Mouse (Mus musculus): Measurements from ENCODE around the gene Fn1. TPM values are rescaled to one million over a fixed set of nuclear protein-coding genes. Genes with fewer than 3 reads are reported as not detected.
A peak's percentile ranks its signal among the peaks of the same experiment; 100 is the strongest.

Fn1 gene
- polyA plus RNA-seq, 1 experiment from 2014 or later, result 39.5 TPM

DNA sequence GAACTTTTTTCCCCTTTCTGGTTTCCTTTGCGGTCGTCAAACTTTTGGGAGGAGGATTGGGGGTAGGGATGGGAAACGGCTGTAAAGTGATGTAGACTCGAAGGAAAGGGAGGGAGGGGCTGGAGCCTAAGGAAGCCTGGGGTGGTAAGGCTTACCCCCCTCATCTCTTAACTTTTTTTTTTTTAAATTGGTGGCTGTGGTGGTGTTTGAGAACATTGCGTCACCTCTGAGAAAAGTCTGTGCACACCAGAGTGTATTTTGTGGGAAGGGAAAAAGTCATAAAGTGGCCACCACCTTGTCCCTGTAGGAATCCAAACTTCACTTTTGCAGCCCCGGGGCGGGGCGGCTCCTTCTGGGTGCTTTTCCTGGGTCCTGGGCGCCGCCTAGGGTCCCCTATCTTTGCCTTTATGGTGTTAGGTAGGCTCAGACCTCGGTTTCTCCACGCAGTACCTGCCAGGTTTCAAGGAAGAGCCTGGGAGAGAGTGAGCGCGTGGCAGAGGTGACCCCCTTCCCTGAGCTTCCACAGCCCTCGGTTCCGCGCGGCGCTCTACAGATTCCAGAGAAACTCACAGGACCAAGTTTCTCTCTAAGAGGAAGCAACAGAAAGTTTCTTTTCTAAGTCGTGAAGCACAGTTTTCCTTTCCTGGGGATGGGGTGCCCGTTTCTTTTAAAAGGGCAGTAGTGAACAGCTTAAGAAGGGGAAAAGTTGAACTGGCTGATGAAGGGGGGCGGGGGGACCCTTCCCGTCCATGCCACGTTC lies 580 bp upstream of the Fn1 start:
- Histone ChIP-seq H3K9ac (peak overlapping the region; percentile 58), H3K36me3 (replicated peaks; ENCODE audit: control insufficient read depth, insufficient read depth) (no peaks in the 10 kb centered on the region), H3K4me2 (replicated peaks) (peak overlapping the region; percentile 90), H3K27me3 (ENCODE audit: control insufficient read depth, insufficient read depth, low read length) (peaks cover 16% of the 10 kb centered on the region), H3K9me3 (ENCODE audit: control insufficient read depth, low read length) (no peaks in the 10 kb centered on the region), H3K4me3 (replicated peaks; ENCODE audit: low read length) (peak overlapping the region; percentile 60), H3K4me1 (replicated peaks; ENCODE audit: control insufficient read depth, insufficient read depth, low read length) (peaks cover 9% of the 10 kb centered on the region; the same call in 1 of the 2 replicates), H3K27ac (0 out of 2 replicates have a peak overlapping the region, but pooled peaks have one; percentile 34)
- DNase-seq (ENCODE audit: low spot score), result no peak
- peak; percentile 21; the same call in 1 of the 2 replicates for ATAC-seq (ENCODE audit: low FRiP score)
- 0% methylated on average over 24 of the region's 24 CpGs for WGBS

GRCm38 (mm10) chr1:71651828-71652227 lies 1.2 kb downstream of the Fn1 start:
- H3K36me3 ChIP-seq (replicated peaks; ENCODE audit: control insufficient read depth, insufficient read depth), result no peaks in the 10 kb centered on the region
- DNase-seq (ENCODE audit: low spot score) (no peak), ATAC-seq (ENCODE audit: low FRiP score) (no peak)
- peak overlapping the region; percentile 90; the same call in 1 of the 2 replicates for H3K4me2 ChIP-seq (replicated peaks)
- no peak overlapping the region for H3K27ac ChIP-seq
- 53% methylated on average over 1 of the region's 1 CpGs for WGBS
- peaks cover 9% of the 10 kb centered on the region; the same call in 1 of the 2 replicates for H3K4me1 ChIP-seq (replicated peaks; ENCODE audit: control insufficient read depth, insufficient read depth, low read length)
- no peaks in the 10 kb centered on the region for H3K9me3 ChIP-seq (ENCODE audit: control insufficient read depth, low read length)
- peak overlapping the region; percentile 60; the same call in 1 of the 2 replicates for H3K4me3 ChIP-seq (replicated peaks; ENCODE audit: low read length)
- H3K27me3 ChIP-seq (ENCODE audit: control insufficient read depth, insufficient read depth, low read length), result peaks cover 16% of the 10 kb centered on the region
- no peak overlapping the region for H3K9ac ChIP-seq

DNA sequence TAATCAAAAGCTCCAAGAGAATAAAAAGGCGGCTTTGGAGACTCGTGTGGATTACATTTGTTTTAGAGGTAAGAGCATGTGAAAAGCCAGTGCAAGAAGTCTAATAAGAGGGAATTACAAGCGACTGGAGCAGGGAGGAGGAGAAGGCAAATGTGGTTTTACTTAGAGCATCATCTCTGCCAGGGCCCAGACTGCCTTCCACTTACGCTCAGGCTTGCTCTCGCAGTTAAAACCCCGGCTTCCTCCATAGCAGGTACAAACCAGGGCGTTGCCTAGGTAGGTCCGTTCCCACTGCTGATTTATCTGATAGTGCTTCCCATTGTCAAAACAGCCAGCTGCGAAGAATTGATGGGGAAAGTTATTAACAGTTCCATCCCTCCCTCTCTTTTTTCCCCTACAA lies 1.7 kb downstream of the Fn1 start:
- H3K4me2 ChIP-seq (replicated peaks), result peak overlapping the region; percentile 90
- H3K9ac ChIP-seq, result no peak overlapping the region
- WGBS, result 53% methylated on average over 9 of the region's 9 CpGs

GRCm38 (mm10) chr1:71650741-71651140 lies 2.3 kb downstream of the Fn1 start:
- no peaks in the 10 kb centered on the region for H3K36me3 ChIP-seq (replicated peaks; ENCODE audit: control insufficient read depth, insufficient read depth)
- H3K27ac ChIP-seq, result no peak overlapping the region
- DNase-seq (ENCODE audit: low spot score), result no peak
- peak overlapping the region; percentile 90 for H3K4me2 ChIP-seq (replicated peaks)
- no peak overlapping the region for H3K4me3 ChIP-seq (replicated peaks; ENCODE audit: low read length)
- peaks cover 16% of the 10 kb centered on the region for H3K27me3 ChIP-seq (ENCODE audit: control insufficient read depth, insufficient read depth, low read length)
- H3K4me1 ChIP-seq (replicated peaks; ENCODE audit: control insufficient read depth, insufficient read depth, low read length), result peaks cover 9% of the 10 kb centered on the region; the same call in 1 of the 2 replicates
- no peak for ATAC-seq (ENCODE audit: low FRiP score)
- H3K9me3 ChIP-seq (ENCODE audit: control insufficient read depth, low read length), result no peaks in the 10 kb centered on the region
- 25% methylated on average over 6 of the region's 6 CpGs for WGBS
- no peak overlapping the region for H3K9ac ChIP-seq

More for the DNA sequence above, 1.7 kb downstream of the Fn1 start:
- no peaks in the 10 kb centered on the region for H3K9me3 ChIP-seq (ENCODE audit: control insufficient read depth, low read length)
- no peak for ATAC-seq (ENCODE audit: low FRiP score)
- H3K27ac ChIP-seq, result no peak overlapping the region
- peaks cover 9% of the 10 kb centered on the region; the same call in 1 of the 2 replicates for H3K4me1 ChIP-seq (replicated peaks; ENCODE audit: control insufficient read depth, insufficient read depth, low read length)
- H3K27me3 ChIP-seq (ENCODE audit: control insufficient read depth, insufficient read depth, low read length), result peaks cover 16% of the 10 kb centered on the region
- no peak for DNase-seq (ENCODE audit: low spot score)
- no peaks in the 10 kb centered on the region for H3K36me3 ChIP-seq (replicated peaks; ENCODE audit: control insufficient read depth, insufficient read depth)
- peak overlapping the region; percentile 60; the same call in 1 of the 2 replicates for H3K4me3 ChIP-seq (replicated peaks; ENCODE audit: low read length)

DNA sequence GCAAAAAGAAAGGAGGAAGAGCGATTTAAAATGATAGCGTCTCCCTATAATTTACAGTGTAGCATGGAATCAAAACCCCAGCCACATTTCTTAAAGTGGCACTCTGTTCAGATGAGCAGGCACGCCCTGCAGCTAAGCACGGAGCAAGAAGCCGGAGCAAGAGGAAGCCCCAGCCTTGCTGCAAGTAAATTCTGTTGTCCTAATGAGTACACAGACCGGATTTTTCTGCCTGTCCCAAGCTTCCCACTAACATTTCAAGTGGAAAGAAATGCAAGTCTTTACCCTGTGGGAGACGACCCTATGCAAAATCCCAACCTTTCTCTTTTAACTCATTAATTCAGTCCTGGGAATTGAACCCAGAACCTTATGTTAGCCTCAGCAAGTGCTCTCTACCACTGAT lies 4.8 kb downstream of the Fn1 start:
- ATAC-seq (ENCODE audit: low FRiP score), result no peak
- Histone ChIP-seq H3K4me2 (replicated peaks) (no peak overlapping the region), H3K36me3 (replicated peaks; ENCODE audit: control insufficient read depth, insufficient read depth) (peaks cover 5% of the 10 kb centered on the region; the same call in 1 of the 2 replicates), H3K9me3 (ENCODE audit: control insufficient read depth, low read length) (no peaks in the 10 kb centered on the region), H3K4me1 (replicated peaks; ENCODE audit: control insufficient read depth, insufficient read depth, low read length) (0 out of 2 replicates have a peak, but pooled peaks cover 2% of the 10 kb centered on the region), H3K4me3 (replicated peaks; ENCODE audit: low read length) (no peak overlapping the region), H3K9ac (no peak overlapping the region), H3K27me3 (ENCODE audit: control insufficient read depth, insufficient read depth, low read length) (peaks cover 7% of the 10 kb centered on the region; the same call in 1 of the 2 replicates), H3K27ac (no peak overlapping the region)
- DNase-seq (ENCODE audit: low spot score), result no peak
- 92% methylated on average over 7 of the region's 7 CpGs for WGBS

DNA sequence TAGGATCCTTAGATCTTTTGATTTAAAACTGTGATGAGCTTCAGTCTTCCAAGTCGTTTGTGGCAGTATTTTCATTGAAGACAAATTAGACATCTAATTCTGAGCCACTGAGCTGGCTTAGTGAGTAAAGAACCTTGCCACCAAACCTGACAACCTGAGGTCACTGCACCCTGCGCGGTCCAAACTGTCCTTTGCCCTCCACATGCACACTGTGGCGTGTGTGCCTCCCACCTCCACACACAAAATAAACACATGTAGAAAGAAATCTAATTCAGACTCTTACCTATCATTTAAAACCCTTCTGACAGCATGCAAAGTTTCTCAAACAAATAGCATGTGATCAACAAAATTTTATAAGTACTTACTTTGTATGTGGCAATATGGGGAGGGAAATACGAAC lies 6.2 kb downstream of the Fn1 start:
- Histone ChIP-seq H3K9me3 (ENCODE audit: control insufficient read depth, low read length) (no peaks in the 10 kb centered on the region), H3K4me3 (replicated peaks; ENCODE audit: low read length) (no peak overlapping the region), H3K9ac (no peak overlapping the region), H3K4me2 (replicated peaks) (no peak overlapping the region), H3K27ac (no peak overlapping the region), H3K27me3 (ENCODE audit: control insufficient read depth, insufficient read depth, low read length) (peaks cover 6% of the 10 kb centered on the region; the same call in 1 of the 2 replicates), H3K36me3 (replicated peaks; ENCODE audit: control insufficient read depth, insufficient read depth) (peaks cover 5% of the 10 kb centered on the region; the same call in 1 of the 2 replicates), H3K4me1 (replicated peaks; ENCODE audit: control insufficient read depth, insufficient read depth, low read length) (no peaks in the 10 kb centered on the region)
- no peak for DNase-seq (ENCODE audit: low spot score)
- ATAC-seq (ENCODE audit: low FRiP score), result no peak
- WGBS, result 90% methylated on average over 5 of the region's 5 CpGs

DNA sequence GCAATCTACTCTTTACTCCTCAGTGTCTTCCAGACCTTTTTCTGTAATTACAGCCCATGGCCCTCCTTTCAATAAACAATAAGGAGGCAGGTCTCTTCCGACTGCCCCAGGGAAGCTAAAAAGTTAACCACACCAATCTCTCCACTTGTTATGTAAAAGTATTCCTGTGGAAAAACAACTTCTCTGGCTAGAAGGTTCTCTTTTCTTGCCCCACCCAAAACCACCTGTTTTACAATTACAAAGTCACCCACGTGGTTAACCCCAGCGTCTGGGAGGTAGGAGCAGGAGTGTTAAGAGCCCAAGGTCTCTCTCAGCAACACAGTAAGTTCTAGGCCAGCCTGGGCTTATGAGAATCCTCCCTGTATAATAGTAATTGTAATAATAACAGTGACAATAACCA lies 7.0 kb downstream of the Fn1 start:
- no peaks in the 10 kb centered on the region for H3K4me1 ChIP-seq (replicated peaks; ENCODE audit: control insufficient read depth, insufficient read depth, low read length)
- no peak for ATAC-seq (ENCODE audit: low FRiP score)
- no peak overlapping the region for H3K4me2 ChIP-seq (replicated peaks)
- 65% methylated on average over 3 of the region's 3 CpGs for WGBS
- H3K9ac ChIP-seq, result no peak overlapping the region
- H3K36me3 ChIP-seq (replicated peaks; ENCODE audit: control insufficient read depth, insufficient read depth), result peaks cover 5% of the 10 kb centered on the region; the same call in 1 of the 2 replicates
- no peak for DNase-seq (ENCODE audit: low spot score)
- H3K27me3 ChIP-seq (ENCODE audit: control insufficient read depth, insufficient read depth, low read length), result no peaks in the 10 kb centered on the region
- H3K27ac ChIP-seq, result no peak overlapping the region
- H3K9me3 ChIP-seq (ENCODE audit: control insufficient read depth, low read length), result no peaks in the 10 kb centered on the region
- no peak overlapping the region for H3K4me3 ChIP-seq (replicated peaks; ENCODE audit: low read length)

- WGBS, result 95% methylated on average over 13 of the region's 13 CpGs
- Histone ChIP-seq H3K36me3 (replicated peaks; ENCODE audit: control insufficient read depth, insufficient read depth) (peaks cover 5% of the 10 kb centered on the region; the same call in 1 of the 2 replicates), H3K9me3 (ENCODE audit: control insufficient read depth, low read length) (no peaks in the 10 kb centered on the region), H3K4me1 (replicated peaks; ENCODE audit: control insufficient read depth, insufficient read depth, low read length) (no peaks in the 10 kb centered on the region), H3K4me2 (replicated peaks) (no peak overlapping the region), H3K4me3 (replicated peaks; ENCODE audit: low read length) (no peak overlapping the region), H3K27me3 (ENCODE audit: control insufficient read depth, insufficient read depth, low read length) (no peaks in the 10 kb centered on the region), H3K27ac (no peak overlapping the region), H3K9ac (no peak overlapping the region)
- ATAC-seq (ENCODE audit: low FRiP score), result no peak
- DNase-seq (ENCODE audit: low spot score), result no peak
Observed at GRCm38 (mm10) chr1:71645466-71645865, 7.5 kb downstream of the Fn1 start.

DNA sequence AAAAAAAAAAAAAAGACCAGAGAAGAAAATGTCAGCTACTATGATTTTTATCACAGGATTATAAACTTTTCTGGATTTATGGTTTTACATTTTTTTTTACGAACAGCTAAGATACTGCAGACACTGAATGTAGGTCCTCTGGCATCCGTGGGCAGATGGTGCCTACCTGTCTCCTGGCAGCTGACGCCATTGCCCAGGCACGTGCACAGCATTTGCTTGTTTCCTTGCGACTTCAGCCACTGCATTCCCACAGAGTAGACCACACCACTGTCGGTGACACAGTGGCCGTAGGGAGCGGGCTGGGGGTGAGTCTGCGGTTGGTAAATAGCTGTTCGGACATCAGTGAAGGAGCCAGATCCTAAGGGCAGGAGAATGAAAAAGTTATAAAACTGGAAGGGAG lies 10.2 kb downstream of the Fn1 start:
- no peak for DNase-seq (ENCODE audit: low spot score)
- Histone ChIP-seq H3K36me3 (replicated peaks; ENCODE audit: control insufficient read depth, insufficient read depth) (peaks cover 5% of the 10 kb centered on the region; the same call in 1 of the 2 replicates), H3K27ac (no peak overlapping the region), H3K27me3 (ENCODE audit: control insufficient read depth, insufficient read depth, low read length) (no peaks in the 10 kb centered on the region), H3K4me1 (replicated peaks; ENCODE audit: control insufficient read depth, insufficient read depth, low read length) (no peaks in the 10 kb centered on the region), H3K4me3 (replicated peaks; ENCODE audit: low read length) (no peak overlapping the region), H3K4me2 (replicated peaks) (no peak overlapping the region), H3K9me3 (ENCODE audit: control insufficient read depth, low read length) (no peaks in the 10 kb centered on the region), H3K9ac (no peak overlapping the region)
- ATAC-seq (ENCODE audit: low FRiP score), result no peak
- WGBS, result 96% methylated on average over 10 of the region's 10 CpGs
